Mouse (Mus musculus) heart, adult 9 months (tissue): ENCODE measurements around the gene C2.
A peak's percentile ranks its signal among the peaks of the same experiment; 100 is the strongest.
"Not testable (repeated sequence)": the region's sequence is repeated elsewhere in the genome, so short reads cannot be mapped to it uniquely, and the experiment has no call there.

Experiments
- DNase-seq, 2 experiments: peaks; one replicate each; pipeline ENCODE4 v3.0.0; 2022; ENCODE audit warnings: low spot score in 2 of 2

C2 gene

DNA sequence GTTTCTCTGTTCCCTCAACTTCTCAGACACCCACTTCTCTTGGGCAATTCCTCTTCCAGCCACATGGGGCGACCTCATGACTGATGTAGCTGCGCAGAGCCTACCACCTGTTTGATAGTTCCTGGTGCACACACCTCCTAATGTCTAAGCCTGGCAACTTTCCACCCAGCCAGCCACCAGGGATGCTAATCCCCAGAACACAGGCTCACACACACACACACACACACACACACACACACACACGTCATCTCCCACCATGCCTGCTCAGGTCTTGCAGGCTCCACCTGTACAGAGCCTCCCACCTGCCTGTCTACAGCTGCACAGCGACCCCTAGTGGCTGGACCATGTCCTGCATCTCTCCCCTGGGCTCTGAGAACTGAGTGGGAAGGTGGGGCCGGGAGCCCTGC lies 13.9 kb upstream of the C2 start:
- DNase-seq: peak; percentile 57 to 65

DNA sequence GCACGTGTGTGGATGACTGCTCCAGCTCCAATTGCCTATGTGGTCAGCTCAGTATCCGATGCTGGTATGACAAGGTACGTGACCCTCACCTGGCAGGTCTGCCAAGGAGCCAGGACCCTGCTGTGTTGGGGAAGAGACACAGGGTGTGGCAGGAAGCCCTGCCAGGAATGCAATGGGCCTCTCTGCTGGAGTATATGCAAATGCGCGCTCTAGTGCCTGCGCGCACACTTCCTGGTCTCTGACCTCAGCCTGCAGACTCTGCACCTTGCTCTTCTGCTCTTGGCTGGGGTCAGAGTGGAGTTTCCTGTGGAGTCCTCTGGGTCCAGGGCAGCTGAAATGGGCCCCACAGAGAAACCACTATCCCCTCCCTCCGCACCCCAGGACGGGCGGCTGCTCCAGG lies 12.9 kb upstream of the C2 start:
- no peak for DNase-seq

DNA sequence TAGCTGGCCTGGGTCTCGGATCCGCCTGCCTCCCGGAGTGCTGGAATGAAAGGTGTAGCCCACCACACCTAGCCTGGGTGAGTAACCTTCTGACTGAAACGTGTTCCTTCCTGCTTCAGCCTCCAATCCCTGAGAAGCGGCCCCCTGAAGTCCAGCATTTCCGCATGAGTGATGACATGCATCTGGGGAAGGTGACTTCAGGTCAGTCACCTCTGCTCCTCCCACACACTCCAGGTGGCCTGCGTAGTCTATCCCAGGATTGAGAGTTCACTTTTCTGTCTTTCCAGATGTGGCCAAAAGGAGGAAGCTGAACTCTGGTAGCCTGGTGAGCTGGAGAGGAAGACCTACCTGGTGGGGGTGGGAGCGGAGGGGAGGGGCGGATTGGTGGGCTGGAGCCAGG lies 4.8 kb upstream of the C2 start:
- no peak for DNase-seq

DNA sequence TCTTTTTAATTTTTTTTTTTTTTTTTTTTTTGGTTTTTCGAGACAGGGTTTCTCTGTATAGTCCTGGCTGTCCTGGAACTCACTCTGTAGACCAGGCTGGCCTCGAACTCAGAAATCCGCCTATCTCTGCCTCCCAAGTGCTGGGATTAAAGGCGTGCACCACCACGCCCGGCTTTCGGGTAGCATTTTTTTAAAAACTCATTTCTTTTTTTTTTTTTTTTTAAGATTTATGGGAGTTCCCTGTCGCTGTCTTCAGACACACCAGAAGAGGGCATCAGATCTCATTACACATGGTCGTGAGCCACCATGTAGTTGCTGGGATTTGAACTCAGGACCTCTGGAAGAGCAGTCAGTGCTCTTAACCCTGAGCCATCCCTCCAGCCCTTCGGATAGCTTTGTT lies 3.9 kb upstream of the C2 start:
- DNase-seq: not testable (repeated sequence)

DNA sequence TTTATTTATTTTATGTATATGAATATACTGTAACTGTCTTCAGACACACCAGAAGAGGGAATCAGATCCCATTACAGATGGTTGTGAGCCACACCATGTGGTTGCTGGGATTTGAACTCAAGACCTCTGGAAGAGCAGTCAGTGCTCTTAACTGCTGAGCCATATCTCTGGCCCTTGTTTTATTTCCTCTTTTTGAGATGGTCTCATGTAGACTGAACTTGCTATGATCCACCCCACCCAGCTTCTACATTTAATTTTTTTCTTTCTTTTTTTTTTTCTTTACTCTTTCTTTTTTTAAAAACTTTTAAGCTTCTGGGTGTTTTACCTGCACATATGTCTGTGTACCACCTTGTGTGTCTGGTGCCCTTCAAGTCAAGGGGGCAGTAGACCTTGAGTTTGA lies 2.8 kb upstream of the C2 start:
- not testable (repeated sequence) for DNase-seq

DNA sequence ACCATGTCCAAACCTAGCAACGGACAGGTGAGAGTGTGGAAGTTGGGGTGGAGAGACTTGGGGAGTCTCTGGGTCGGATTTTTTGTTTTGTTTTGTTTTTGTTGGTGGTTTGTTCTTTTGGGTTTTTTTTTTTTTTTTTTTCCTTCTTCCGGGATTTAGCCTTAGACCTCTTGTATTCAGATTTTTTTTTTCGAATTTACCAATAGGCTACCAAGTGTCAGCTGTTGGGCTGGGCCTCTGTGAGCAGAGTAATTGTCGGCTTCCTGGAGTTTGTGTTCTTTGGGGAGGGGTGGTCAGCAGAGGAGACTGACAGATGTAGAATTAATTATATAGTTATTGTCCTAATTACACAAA lies 1.8 kb upstream of the C2 start:
- DNase-seq: peak; percentile 29 to 50

DNA sequence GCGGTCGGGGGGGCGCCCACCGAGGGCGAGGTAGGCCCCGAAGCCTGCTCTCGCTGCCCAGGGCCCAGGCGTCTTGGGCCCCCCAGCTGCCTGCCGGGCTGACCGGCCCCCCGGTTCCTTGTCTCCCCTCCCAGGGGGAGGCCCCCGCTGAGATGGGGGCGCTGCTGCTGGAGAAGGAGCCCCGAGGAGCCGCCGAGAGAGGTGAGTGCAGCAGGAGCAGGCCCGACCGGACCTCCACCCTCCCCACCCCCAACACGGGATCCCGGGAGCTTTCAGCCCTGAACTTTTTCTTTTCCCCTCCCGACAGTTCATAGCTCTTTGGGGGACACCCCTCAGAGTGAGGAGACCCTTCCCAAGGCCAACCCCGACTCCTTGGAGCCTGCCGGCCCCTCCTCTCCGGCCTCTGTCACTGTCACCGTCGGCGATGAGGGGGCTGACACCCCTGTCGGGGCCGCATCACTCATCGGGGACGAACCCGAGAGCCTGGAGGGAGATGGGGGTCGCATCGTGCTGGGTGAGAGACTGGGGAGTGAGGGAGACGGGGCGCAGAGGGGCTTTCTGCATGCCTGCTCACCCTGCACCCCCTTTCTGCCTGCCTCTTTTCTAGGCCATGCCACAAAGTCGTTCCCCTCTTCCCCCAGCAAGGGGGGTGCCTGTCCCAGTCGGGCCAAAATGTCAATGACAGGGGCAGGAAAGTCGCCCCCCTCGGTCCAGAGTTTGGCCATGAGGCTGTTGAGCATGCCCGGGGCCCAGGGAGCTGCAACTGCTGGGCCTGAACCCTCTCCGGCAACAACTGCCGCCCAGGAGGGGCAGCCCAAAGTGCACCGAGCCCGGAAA lies 1.2 kb upstream of the C2 start:
- peak; percentile 43 to 61 for DNase-seq

DNA sequence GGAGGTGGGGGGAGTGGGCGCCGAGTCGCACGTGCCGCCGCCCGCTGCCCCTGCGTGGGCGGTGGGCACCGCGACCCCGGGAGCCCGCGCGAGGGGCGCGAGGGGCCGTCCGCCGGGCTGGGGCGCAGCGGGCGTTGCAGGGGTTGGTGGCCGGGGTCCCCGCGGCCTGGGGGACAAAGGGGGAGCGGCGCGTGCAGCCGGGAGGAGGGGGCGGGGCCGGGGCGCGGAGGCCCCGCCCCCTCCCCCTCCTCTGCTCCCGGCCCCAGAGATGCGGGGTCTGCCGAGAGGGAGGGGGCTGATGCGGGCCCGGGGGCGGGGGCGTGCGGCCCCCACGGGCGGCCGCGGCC lies 614 bp upstream of the C2 start:
- DNase-seq: no peak

DNA sequence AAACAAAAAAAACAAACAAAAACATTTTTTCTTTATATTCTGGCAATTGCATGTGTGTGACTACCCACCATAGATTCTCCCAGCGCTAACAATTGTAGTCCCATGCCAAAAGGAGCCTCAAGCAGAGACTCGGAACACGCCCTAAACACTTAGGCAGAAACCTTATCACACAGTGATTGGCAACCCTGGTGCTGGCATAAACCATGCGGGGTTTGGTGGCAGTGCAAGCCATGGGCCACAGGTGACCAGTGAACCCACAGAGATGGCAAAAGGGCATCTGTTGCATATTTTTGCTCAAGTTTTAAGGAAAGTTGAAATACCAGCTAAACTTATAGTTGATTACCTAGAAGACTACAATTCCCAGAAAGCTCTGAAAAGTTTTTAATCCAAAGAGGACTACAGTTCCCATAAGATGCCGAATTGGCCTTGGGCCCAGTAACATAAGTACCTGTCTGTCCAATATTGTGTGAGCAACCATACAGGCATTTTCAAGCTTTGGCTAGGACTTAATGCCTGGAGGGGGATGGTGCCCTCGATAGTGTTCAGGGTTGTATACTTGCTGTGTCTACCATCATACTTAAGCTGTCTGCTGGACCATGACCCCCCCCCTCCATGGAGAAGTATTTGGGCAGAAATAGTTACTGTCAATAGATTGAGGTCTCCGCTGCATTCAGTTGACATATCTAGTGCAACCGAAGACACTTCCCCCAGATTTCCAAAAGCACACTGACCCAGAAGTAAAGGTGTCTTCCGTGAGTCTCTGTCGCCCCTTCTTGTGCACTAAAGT lies 499 bp downstream of the C2 start:
- DNase-seq: peak; percentile 35 to 40

DNA sequence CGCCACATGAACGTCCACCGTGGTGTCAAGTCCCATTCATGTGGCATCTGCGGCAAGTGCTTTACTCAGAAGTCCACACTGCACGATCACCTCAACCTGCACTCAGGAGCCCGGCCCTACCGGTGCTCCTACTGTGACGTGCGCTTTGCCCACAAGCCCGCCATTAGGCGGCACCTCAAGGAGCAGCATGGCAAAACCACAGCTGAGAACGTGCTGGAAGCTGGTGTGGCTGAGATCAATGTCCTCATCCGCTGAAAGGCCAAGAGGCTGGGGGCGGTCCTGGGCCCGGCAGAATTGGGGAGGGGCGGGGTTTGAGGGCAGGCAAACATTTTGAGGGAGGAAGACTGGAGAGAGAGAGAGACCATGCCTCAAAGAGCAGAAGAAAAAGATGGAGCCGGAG lies 1.7 kb downstream of the C2 start:
- no peak for DNase-seq

DNA sequence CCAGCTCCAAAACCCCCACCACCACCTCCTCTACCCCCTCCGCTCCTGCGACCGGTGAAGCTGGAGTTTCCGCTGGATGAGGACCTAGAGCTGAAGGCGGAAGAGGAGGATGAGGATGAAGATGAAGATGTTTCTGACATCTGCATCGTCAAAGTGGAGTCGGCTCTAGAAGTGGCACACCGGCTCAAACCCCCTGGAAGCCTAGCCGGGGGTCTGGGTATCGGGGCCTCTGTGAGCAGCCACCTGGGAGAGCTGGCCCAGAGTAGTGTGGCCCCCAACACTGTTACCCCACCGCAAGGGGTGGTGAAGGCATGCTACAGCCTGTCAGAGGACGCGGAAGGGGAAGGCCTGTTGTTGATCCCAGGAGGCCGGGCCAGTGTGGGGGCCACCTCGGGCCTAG lies 2.3 kb downstream of the C2 start:
- DNase-seq: no peak

DNA sequence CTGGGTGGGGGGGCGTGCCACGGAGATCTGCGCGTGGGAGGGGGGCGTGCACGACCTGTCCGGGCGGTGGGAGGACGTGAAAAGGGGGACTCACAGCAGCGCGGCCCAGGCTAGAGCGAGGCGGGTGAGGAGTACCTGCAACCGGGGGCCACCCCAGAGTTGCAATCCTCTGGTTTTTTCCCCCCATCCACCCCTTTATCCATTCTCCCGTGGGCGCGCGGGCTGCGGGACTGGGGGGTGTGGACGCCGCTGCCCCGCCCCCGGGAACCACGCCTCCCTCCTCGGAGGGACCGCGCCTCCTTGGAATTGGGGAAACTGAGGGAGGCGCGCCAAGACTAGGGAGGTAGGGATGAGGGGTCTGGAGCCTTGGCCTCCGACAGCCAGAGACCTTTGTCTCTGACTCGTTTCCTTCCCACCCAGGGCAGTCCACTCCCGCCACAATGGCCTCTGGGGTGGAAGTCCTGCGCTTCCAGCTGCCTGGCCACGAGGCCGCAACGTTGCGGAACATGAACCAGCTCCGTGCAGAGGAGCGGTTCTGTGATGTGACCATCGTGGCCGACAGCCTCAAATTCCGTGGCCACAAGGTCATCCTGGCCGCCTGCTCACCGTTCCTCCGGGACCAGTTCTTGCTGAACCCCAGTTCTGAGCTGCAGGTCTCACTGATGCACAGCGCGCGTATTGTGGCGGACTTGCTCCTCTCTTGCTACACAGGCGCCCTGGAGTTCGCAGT lies 3.1 kb downstream of the C2 start:
- peak; percentile 49 to 56 for DNase-seq

DNA sequence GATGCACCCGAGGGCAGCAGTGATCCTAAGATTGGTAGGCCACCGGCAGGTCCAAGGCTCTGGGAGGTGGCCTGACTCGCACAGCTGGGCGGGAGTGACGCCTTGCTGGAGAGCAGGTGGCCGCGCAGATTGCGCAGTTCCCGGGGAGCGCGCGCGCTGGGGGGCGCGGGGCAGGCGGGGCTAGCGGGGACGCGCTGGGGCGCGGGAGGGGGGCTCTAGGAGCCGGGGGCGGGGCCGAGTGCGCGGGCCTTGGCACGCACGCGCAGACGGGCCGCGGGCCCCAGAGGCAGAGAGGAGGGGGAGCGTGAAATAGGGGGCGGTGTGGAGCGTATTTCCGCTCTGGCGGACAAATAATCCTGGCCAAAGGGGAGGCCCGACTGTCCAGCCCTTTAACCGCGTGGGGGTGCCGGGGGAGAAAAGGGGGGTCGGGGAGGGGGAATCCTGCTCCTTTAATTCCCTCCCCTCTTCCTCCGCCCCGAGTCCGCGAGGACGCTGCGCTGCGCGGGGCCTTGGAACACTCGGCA lies 3.9 kb downstream of the C2 start:
- DNase-seq: peak; percentile 95 to 96

DNA sequence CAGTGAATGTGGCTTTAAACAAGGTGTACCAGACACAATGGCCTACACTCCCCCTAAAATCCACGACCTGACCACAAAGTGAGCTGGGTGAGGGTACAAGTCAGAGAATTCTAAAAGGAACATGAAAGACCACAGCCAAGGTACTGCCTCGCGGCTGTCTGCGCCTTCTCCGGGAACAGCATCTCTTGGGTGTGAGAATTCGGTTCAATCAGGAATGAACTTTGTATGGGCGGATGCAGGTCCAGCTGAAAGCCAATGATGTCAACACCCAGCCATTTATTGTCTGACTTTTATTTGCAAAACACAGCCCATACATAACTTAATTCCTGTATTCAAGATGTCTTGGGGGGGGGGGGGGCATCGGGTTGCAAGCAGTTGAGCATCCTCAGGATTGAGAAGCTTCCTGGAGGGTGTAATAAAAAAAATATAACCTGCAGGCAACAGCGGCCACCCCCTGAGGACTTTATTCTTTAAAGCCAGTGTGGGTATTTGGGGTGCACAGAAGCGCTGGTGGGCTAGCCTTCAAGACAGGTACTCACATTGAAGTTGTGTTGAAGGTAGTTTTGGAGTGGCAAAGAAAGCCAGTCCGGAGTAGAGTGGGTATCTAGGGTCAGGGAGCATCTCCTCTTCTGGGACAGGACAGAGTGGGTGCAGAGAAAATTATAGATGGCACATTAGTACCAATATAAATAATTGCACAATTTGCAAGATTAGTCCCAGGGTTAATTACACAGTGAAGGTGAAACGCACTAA lies 4.8 kb downstream of the C2 start:
- no peak for DNase-seq

DNA sequence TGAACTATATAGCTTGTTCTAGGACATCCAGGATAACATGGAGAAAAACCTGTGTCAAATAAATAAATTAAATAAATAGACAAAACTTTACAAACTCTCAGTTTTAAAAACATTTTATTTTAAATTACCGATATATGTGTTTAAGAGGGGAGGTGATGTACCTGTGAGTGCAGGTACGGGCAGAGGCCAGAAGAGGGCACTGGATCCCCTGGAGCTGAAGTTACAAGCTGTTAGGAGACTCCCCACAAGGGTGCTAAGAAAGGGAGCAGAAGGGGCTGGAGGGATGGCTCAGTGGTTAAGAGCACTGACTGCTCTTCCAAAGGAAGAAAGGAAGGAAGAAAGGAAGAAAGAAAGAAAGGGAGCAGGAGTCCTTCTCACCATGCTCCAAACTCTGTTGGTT lies 6.7 kb downstream of the C2 start:
- DNase-seq: no peak

DNA sequence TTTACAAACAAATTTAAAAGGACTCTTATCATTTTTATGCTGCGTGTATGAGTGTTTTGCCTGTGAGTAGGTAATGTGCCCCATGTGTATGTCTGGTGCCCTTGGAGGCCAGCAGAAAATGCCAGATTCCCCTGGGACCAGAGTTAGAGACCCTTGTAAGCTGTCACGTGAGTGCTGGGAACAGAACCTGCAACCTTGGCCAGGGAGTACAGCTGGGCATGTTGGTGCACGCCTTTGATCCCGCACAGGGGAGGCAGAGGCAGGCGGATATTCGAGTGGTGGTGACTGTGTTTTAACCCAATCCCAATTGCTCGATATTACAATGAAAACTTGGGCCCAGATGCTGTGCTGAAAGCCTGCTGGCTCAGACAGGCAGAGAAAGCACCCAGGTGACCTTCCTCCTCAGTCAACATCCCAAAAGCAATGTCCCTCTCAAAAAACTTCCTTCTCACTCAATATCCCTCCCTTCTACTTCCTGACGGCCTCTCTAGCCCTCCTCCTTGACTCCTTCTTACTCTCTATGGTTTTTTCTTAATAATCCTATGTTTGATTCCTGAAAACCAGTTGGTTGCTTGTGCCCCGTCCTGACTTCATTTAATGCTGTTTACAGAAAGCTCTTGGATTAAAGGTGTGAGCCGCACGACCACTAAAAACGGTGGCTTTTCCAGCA lies 7.9 kb downstream of the C2 start:
- no peak for DNase-seq

DNA sequence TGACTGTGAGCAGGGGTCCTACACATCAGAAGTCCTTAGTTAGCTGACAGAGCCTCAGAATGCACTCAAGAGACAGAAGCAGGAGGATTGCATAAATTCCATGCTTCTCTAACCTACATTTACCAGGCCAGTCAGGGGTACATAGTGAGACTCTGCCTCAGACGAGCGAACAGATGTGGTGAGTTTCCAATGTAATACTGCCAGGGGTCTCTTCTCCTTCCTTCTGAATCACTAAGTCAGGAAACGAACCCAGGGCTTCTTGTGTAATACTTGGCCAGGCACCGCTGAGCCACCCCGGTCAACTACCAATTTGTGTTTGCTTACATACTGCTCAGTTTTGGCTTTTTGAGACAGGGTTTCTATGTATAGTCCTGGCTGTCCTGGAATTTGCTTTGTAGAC lies 10.1 kb downstream of the C2 start:
- no peak for DNase-seq

DNA sequence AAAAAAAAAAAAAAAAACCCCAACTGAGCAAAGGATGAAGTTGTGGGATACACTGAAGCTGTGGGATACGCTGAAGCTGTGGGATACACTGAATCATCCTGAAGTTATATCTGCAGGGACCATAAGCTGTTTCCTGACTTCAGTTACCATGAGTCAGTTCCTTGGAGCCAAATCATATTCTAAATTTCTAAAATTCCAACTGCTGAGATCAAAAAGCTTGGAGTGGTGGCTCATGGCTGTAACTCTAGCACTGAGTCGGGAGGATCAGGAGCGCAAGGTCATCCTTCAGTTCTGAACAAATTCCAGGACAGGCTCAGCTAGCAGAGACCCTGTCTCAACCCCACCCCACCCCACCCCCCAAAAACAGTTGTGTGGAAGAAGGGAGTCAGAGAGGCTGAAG lies 12.4 kb downstream of the C2 start:
- no peak for DNase-seq

DNA sequence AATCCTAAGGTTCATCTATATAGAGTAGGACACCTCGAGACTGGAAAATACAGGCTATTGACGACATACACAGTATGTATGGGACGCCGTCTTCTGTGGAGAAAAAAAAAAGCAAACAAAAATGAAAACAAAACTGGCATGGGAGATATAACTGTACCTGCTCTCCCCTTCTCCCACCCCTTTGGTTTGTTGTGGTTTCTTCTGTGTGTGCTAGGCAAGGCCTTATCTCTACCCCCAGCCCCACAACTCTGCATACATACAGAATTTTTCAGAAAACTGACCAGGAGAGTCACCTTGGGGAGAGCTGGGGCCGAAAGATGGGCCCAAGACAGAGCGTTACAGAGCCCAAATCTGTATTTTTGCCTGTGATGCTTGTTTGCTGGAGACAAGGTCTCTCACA lies 13.4 kb downstream of the C2 start:
- DNase-seq: no peak

DNA sequence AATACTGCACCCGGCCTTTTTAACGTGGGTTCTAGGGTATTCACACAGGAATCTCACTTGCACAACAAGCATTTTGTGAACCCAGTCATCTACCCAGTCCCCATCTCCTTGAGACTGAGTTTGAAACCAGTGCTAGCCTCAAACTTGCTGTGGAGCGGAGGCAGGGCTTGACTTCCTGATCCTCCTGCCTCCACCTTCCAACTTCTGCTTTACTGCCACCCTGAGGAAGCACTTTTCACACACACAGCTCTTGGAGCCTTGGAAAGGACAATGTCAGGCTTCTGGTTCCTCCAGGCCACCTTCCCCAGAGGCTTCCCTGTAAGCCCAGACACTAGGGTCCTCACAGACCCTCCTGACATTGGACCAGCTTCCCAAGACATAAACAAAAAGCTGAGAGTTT lies 14.7 kb downstream of the C2 start:
- DNase-seq: no peak

DNA sequence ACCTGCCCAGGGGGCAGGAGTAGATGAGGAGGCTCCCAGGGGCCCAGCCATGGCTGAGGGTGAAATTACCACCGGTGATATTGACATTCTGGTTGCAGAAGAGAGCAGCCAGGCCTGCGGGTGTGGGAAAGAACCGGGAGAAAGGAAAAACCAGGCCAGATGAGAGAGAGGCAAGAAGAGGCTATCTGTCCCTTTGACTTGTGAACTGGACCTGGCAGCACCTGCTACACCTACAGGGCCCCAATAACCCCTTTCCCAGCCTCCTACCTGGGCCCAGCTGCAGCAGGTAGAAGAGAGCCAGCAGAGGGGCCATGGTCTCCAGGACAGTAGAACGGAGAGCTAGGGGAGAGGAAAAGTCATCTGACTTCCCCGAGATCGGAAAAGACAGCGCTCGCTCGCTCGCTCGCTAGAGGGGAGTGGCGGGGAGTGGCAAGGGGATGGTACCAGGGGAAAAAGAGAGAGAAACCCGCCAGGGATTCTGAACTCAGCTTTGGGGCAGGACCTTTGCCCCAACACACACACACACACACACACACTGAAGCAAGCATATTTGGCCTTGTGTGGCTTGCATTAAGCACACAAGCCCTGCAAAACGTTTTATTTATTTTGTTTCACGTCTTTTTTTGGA lies 16.3 kb downstream of the C2 start, which contains the start of gene Gm20547:
Gene Gm20547 (minus strand): TSS at position 360 of the 628 bp plus-strand sequence.
- DNase-seq: no peak
